Mouse (Mus musculus): Measurements from ENCODE around the gene Macrod2. TPM values are rescaled to one million over a fixed set of nuclear protein-coding genes. Genes with fewer than 3 reads are reported as not detected.
"Not testable (repeated sequence)": the region's sequence is repeated elsewhere in the genome, so short reads cannot be mapped to it uniquely, and the experiment has no call there.

The Macrod2 gene
- total RNA-seq, 1 experiment from 2014 or later: 7.7 TPM

- ATAC-seq (replicated peaks in 1 of 2; ENCODE audit: insufficient read depth in 1 of 2, low FRiP score in 2 of 2, low TSS enrichment in 1 of 2, low read depth in 1 of 2, poor library complexity in 2 of 2, severe bottlenecking in 2 of 2): no peak
Measured at GRCm38 (mm10) chr2:140670457-140670856, 275.3 kb downstream of the Macrod2 start.

- ATAC-seq (replicated peaks in 1 of 2; ENCODE audit: insufficient read depth in 1 of 2, low FRiP score in 2 of 2, low TSS enrichment in 1 of 2, low read depth in 1 of 2, poor library complexity in 2 of 2, severe bottlenecking in 2 of 2): peak; percentile 99
Measured at GRCm38 (mm10) chr2:140670963-140671702, 276.0 kb downstream of the Macrod2 start, which contains the start of gene Flrt3. Flrt3 (minus strand) TSS chr2:140671469.

- ATAC-seq (replicated peaks in 1 of 2; ENCODE audit: insufficient read depth in 1 of 2, low FRiP score in 2 of 2, low TSS enrichment in 1 of 2, low read depth in 1 of 2, poor library complexity in 2 of 2, severe bottlenecking in 2 of 2): no peak
Measured at GRCm38 (mm10) chr2:140673466-140673865, 278.4 kb downstream of the Macrod2 start.

GRCm38 (mm10) chr2:140676728-140677127, 281.6 kb downstream of the Macrod2 start:
- no peak for ATAC-seq (replicated peaks in 1 of 2; ENCODE audit: insufficient read depth in 1 of 2, low FRiP score in 2 of 2, low TSS enrichment in 1 of 2, low read depth in 1 of 2, poor library complexity in 2 of 2, severe bottlenecking in 2 of 2)

GRCm38 (mm10) chr2:140690906-140691305, 295.8 kb downstream of the Macrod2 start:
- ATAC-seq (replicated peaks in 1 of 2; ENCODE audit: insufficient read depth in 1 of 2, low FRiP score in 2 of 2, low TSS enrichment in 1 of 2, low read depth in 1 of 2, poor library complexity in 2 of 2, severe bottlenecking in 2 of 2): peak; percentile 63 to 74

- peak; percentile 80 to 81 for ATAC-seq (replicated peaks in 1 of 2; ENCODE audit: insufficient read depth in 1 of 2, low FRiP score in 2 of 2, low TSS enrichment in 1 of 2, low read depth in 1 of 2, poor library complexity in 2 of 2, severe bottlenecking in 2 of 2)
Measured at GRCm38 (mm10) chr2:140691403-140691802, 296.3 kb downstream of the Macrod2 start.

GRCm38 (mm10) chr2:140692461-140692860, 297.4 kb downstream of the Macrod2 start:
- ATAC-seq (replicated peaks in 1 of 2; ENCODE audit: insufficient read depth in 1 of 2, low FRiP score in 2 of 2, low TSS enrichment in 1 of 2, low read depth in 1 of 2, poor library complexity in 2 of 2, severe bottlenecking in 2 of 2): no peak

- ATAC-seq (replicated peaks in 1 of 2; ENCODE audit: insufficient read depth in 1 of 2, low FRiP score in 2 of 2, low TSS enrichment in 1 of 2, low read depth in 1 of 2, poor library complexity in 2 of 2, severe bottlenecking in 2 of 2): no peak
Measured at GRCm38 (mm10) chr2:140693845-140694244, 298.7 kb downstream of the Macrod2 start.

- ATAC-seq (replicated peaks in 1 of 2; ENCODE audit: insufficient read depth in 1 of 2, low FRiP score in 2 of 2, low TSS enrichment in 1 of 2, low read depth in 1 of 2, poor library complexity in 2 of 2, severe bottlenecking in 2 of 2): no peak
Measured at GRCm38 (mm10) chr2:140698585-140698984, 303.5 kb downstream of the Macrod2 start.

- ATAC-seq (replicated peaks in 1 of 2; ENCODE audit: insufficient read depth in 1 of 2, low FRiP score in 2 of 2, low TSS enrichment in 1 of 2, low read depth in 1 of 2, poor library complexity in 2 of 2, severe bottlenecking in 2 of 2): no peak
Measured at GRCm38 (mm10) chr2:140703377-140703776, 308.3 kb downstream of the Macrod2 start.

- ATAC-seq (replicated peaks in 1 of 2; ENCODE audit: insufficient read depth in 1 of 2, low FRiP score in 2 of 2, low TSS enrichment in 1 of 2, low read depth in 1 of 2, poor library complexity in 2 of 2, severe bottlenecking in 2 of 2): no peak
Measured at GRCm38 (mm10) chr2:140704146-140704545, 309.0 kb downstream of the Macrod2 start.

- no peak for ATAC-seq (replicated peaks in 1 of 2; ENCODE audit: insufficient read depth in 1 of 2, low FRiP score in 2 of 2, low TSS enrichment in 1 of 2, low read depth in 1 of 2, poor library complexity in 2 of 2, severe bottlenecking in 2 of 2)
Measured at GRCm38 (mm10) chr2:140705278-140705677, 310.2 kb downstream of the Macrod2 start.

- no peak for ATAC-seq (replicated peaks in 1 of 2; ENCODE audit: insufficient read depth in 1 of 2, low FRiP score in 2 of 2, low TSS enrichment in 1 of 2, low read depth in 1 of 2, poor library complexity in 2 of 2, severe bottlenecking in 2 of 2)
Measured at GRCm38 (mm10) chr2:140707550-140707949, 312.4 kb downstream of the Macrod2 start.

GRCm38 (mm10) chr2:140715822-140716221, 320.7 kb downstream of the Macrod2 start:
- ATAC-seq (replicated peaks in 1 of 2; ENCODE audit: insufficient read depth in 1 of 2, low FRiP score in 2 of 2, low TSS enrichment in 1 of 2, low read depth in 1 of 2, poor library complexity in 2 of 2, severe bottlenecking in 2 of 2): no peak

- no peak for ATAC-seq (replicated peaks in 1 of 2; ENCODE audit: insufficient read depth in 1 of 2, low FRiP score in 2 of 2, low TSS enrichment in 1 of 2, low read depth in 1 of 2, poor library complexity in 2 of 2, severe bottlenecking in 2 of 2)
Measured at GRCm38 (mm10) chr2:140717407-140717806, 322.3 kb downstream of the Macrod2 start.

- ATAC-seq (replicated peaks in 1 of 2; ENCODE audit: insufficient read depth in 1 of 2, low FRiP score in 2 of 2, low TSS enrichment in 1 of 2, low read depth in 1 of 2, poor library complexity in 2 of 2, severe bottlenecking in 2 of 2): no peak
Measured at GRCm38 (mm10) chr2:140732616-140733183, 337.6 kb downstream of the Macrod2 start.

GRCm38 (mm10) chr2:140740511-140740910, 345.4 kb downstream of the Macrod2 start:
- ATAC-seq (replicated peaks in 1 of 2; ENCODE audit: insufficient read depth in 1 of 2, low FRiP score in 2 of 2, low TSS enrichment in 1 of 2, low read depth in 1 of 2, poor library complexity in 2 of 2, severe bottlenecking in 2 of 2): no peak

- not testable (repeated sequence) for ATAC-seq (replicated peaks in 1 of 2; ENCODE audit: insufficient read depth in 1 of 2, low FRiP score in 2 of 2, low TSS enrichment in 1 of 2, low read depth in 1 of 2, poor library complexity in 2 of 2, severe bottlenecking in 2 of 2)
Measured at GRCm38 (mm10) chr2:140742954-140743353, 347.8 kb downstream of the Macrod2 start.

GRCm38 (mm10) chr2:140758881-140759280, 363.8 kb downstream of the Macrod2 start:
- no peak for ATAC-seq (replicated peaks in 1 of 2; ENCODE audit: insufficient read depth in 1 of 2, low FRiP score in 2 of 2, low TSS enrichment in 1 of 2, low read depth in 1 of 2, poor library complexity in 2 of 2, severe bottlenecking in 2 of 2)
